Mouse (Mus musculus): Measurements from ENCODE around the gene Srbd1. TPM values are rescaled to one million over a fixed set of nuclear protein-coding genes. Genes with fewer than 3 reads are reported as not detected.

The Srbd1 gene
- polyA plus RNA-seq, 1 experiment: 2.9 TPM

- TF ChIP-seq CTCF (IDR thresholded peaks at IDR 0.05; ENCODE audit: insufficient read depth, low read length): no peak
- no peak for TF ChIP-seq POLR2A (IDR thresholded peaks at IDR 0.05; ENCODE audit: borderline replicate concordance, extremely low read depth, low read depth, low read length)
- H3K4me1 ChIP-seq (ENCODE audit: control insufficient read depth, insufficient read depth, low read length): no peaks in the 10 kb centered on the region
- 95% methylated on average over 6 of the region's 6 CpGs for WGBS
- DNase-seq: no peak
- no peak overlapping the region for H3K4me3 ChIP-seq (replicated peaks; ENCODE audit: extremely low read depth, low read depth, low read length)
These were observed 142.9 kb downstream of the Srbd1 start for GRCm38 (mm10) chr17:86002113-86002512.

DNA sequence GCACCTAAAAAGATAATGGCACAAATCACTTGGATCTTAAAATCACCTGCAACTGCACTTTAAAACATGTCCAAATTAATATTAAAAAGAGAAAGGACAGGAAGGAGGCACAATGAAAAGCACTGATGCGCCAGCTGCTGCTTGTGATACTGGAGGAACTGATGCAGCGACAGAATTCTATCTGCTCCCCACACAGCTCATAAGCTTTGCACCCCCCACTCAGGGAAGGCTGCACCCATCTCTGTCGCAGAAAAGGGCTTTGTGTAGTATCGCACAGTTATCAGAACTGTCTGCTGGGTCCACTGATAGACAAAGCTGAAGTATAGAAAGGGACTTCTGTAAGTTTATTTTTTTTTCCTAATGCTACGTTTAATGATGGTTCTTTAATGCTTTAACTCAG, 143.3 kb downstream of the Srbd1 start:
- H3K4me1 ChIP-seq (ENCODE audit: control insufficient read depth, insufficient read depth, low read length): no peaks in the 10 kb centered on the region
- WGBS: 90% methylated on average over 5 of the region's 5 CpGs
- TF ChIP-seq POLR2A (IDR thresholded peaks at IDR 0.05; ENCODE audit: borderline replicate concordance, extremely low read depth, low read depth, low read length): no peak
- no peak for TF ChIP-seq CTCF (IDR thresholded peaks at IDR 0.05; ENCODE audit: insufficient read depth, low read length)
- no peak overlapping the region for H3K4me3 ChIP-seq (replicated peaks; ENCODE audit: extremely low read depth, low read depth, low read length)
- no peak for DNase-seq

GRCm38 (mm10) chr17:85995727-85996126, 149.2 kb downstream of the Srbd1 start:
- no peak overlapping the region for H3K4me3 ChIP-seq (replicated peaks; ENCODE audit: extremely low read depth, low read depth, low read length)
- no peaks in the 10 kb centered on the region for H3K4me1 ChIP-seq (ENCODE audit: control insufficient read depth, insufficient read depth, low read length)
- DNase-seq: peak; percentile 40
- TF ChIP-seq POLR2A (IDR thresholded peaks at IDR 0.05; ENCODE audit: borderline replicate concordance, extremely low read depth, low read depth, low read length) (no peak), CTCF (IDR thresholded peaks at IDR 0.05; ENCODE audit: insufficient read depth, low read length) (no peak)
- WGBS: 47% methylated on average over 2 of the region's 2 CpGs

- TF ChIP-seq POLR2A (IDR thresholded peaks at IDR 0.05; ENCODE audit: borderline replicate concordance, extremely low read depth, low read depth, low read length) (no peak), CTCF (IDR thresholded peaks at IDR 0.05; ENCODE audit: insufficient read depth, low read length) (no peak)
- no peak for DNase-seq
- H3K4me3 ChIP-seq (replicated peaks; ENCODE audit: extremely low read depth, low read depth, low read length): no peak overlapping the region
- WGBS: 80% methylated on average over 4 of the region's 4 CpGs
- H3K4me1 ChIP-seq (ENCODE audit: control insufficient read depth, insufficient read depth, low read length): no peaks in the 10 kb centered on the region
These were observed 149.9 kb downstream of the Srbd1 start for GRCm38 (mm10) chr17:85995086-85995485.

- Histone ChIP-seq H3K4me1 (ENCODE audit: control insufficient read depth, insufficient read depth, low read length) (no peaks in the 10 kb centered on the region), H3K4me3 (replicated peaks; ENCODE audit: extremely low read depth, low read depth, low read length) (no peak overlapping the region)
- no peak for DNase-seq
- WGBS: 60% methylated on average over 12 of the region's 12 CpGs
- no peak for TF ChIP-seq POLR2A (IDR thresholded peaks at IDR 0.05; ENCODE audit: borderline replicate concordance, extremely low read depth, low read depth, low read length)
- no peak for TF ChIP-seq CTCF (IDR thresholded peaks at IDR 0.05; ENCODE audit: insufficient read depth, low read length)
These were observed 155.8 kb downstream of the Srbd1 start for GRCm38 (mm10) chr17:85989058-85989769.

- 65% methylated on average over 4 of the region's 4 CpGs for WGBS
- Histone ChIP-seq H3K4me1 (ENCODE audit: control insufficient read depth, insufficient read depth, low read length) (no peaks in the 10 kb centered on the region), H3K4me3 (replicated peaks; ENCODE audit: extremely low read depth, low read depth, low read length) (no peak overlapping the region)
- no peak for TF ChIP-seq CTCF (IDR thresholded peaks at IDR 0.05; ENCODE audit: insufficient read depth, low read length)
- TF ChIP-seq POLR2A (IDR thresholded peaks at IDR 0.05; ENCODE audit: borderline replicate concordance, extremely low read depth, low read depth, low read length): no peak
- no peak for DNase-seq
These were observed 157.4 kb downstream of the Srbd1 start for GRCm38 (mm10) chr17:85987531-85987930.

DNA sequence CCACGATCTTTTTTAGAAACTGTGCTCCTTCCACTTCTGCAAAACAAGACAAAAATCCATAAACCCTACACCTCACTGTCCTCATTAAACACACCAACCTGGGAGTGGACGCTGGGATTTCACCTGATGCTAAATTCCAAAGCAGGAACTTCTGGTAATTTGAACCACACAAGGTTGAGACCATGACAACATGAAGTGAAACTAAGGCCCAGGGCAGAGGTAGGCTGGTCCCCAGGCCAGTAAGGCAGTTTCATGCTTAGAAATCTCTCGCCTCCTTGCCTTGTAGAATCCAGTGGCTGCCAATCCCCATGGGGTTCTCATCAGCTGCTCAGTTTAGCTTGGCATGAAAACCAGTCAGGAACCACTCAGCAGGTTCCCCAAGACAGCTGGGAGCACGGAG, 158.4 kb downstream of the Srbd1 start:
- no peak for TF ChIP-seq POLR2A (IDR thresholded peaks at IDR 0.05; ENCODE audit: borderline replicate concordance, extremely low read depth, low read depth, low read length)
- no peak for TF ChIP-seq CTCF (IDR thresholded peaks at IDR 0.05; ENCODE audit: insufficient read depth, low read length)
- DNase-seq: no peak
- H3K4me3 ChIP-seq (replicated peaks; ENCODE audit: extremely low read depth, low read depth, low read length): no peak overlapping the region
- 78% methylated on average over 4 of the region's 4 CpGs for WGBS
- H3K4me1 ChIP-seq (ENCODE audit: control insufficient read depth, insufficient read depth, low read length): no peaks in the 10 kb centered on the region

- DNase-seq: no peak
- no peak overlapping the region for H3K4me3 ChIP-seq (replicated peaks; ENCODE audit: extremely low read depth, low read depth, low read length)
- TF ChIP-seq POLR2A (IDR thresholded peaks at IDR 0.05; ENCODE audit: borderline replicate concordance, extremely low read depth, low read depth, low read length) (no peak), CTCF (IDR thresholded peaks at IDR 0.05; ENCODE audit: insufficient read depth, low read length) (no peak)
These were observed 158.8 kb downstream of the Srbd1 start for GRCm38 (mm10) chr17:85986181-85986580.

DNA sequence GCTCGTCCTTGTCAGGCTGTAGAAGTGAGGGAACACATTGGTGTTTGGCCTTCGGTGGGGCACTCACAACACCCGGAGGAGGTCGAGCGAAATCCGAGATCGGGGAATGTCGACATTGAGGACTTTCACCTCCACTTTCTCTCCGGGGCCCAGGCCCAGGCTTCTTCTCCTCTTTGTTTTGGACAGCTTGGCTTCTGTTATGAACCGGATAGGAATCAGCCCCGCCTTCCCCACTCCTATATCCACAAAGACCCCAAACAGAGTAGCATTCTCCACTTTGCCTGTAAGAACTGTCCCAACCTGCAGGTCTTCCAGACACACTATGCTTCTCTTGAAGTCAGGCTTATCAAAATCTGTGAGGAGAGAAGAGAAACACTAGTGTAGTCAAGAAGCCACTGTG, 159.8 kb downstream of the Srbd1 start:
- H3K4me1 ChIP-seq (ENCODE audit: control insufficient read depth, insufficient read depth, low read length): no peaks in the 10 kb centered on the region
- 84% methylated on average over 11 of the region's 11 CpGs for WGBS
- no peak for DNase-seq
- H3K4me3 ChIP-seq (replicated peaks; ENCODE audit: extremely low read depth, low read depth, low read length): no peak overlapping the region
- TF ChIP-seq CTCF (IDR thresholded peaks at IDR 0.05; ENCODE audit: insufficient read depth, low read length) (no peak), POLR2A (IDR thresholded peaks at IDR 0.05; ENCODE audit: borderline replicate concordance, extremely low read depth, low read depth, low read length) (no peak)

More at GRCm38 (mm10) chr17:85986181-85986580, 158.8 kb downstream of the Srbd1 start:
- H3K4me1 ChIP-seq (ENCODE audit: control insufficient read depth, insufficient read depth, low read length): no peaks in the 10 kb centered on the region
- WGBS: 92% methylated on average over 2 of the region's 2 CpGs

GRCm38 (mm10) chr17:85982271-85982670, 162.7 kb downstream of the Srbd1 start:
- DNase-seq: no peak
- Histone ChIP-seq H3K4me1 (ENCODE audit: control insufficient read depth, insufficient read depth, low read length) (no peaks in the 10 kb centered on the region), H3K4me3 (replicated peaks; ENCODE audit: extremely low read depth, low read depth, low read length) (no peak overlapping the region)
- TF ChIP-seq CTCF (IDR thresholded peaks at IDR 0.05; ENCODE audit: insufficient read depth, low read length) (no peak), POLR2A (IDR thresholded peaks at IDR 0.05; ENCODE audit: borderline replicate concordance, extremely low read depth, low read depth, low read length) (no peak)
- WGBS: 94% methylated on average over 4 of the region's 4 CpGs
